Mouse (Mus musculus) heart, adult 2 months (tissue): Measurements from ENCODE around the gene Vps8.

ENCODE experiments used
- EP300 ChIP-seq: fragments of 200-500 bp; IDR thresholded peaks from 2 replicates; pipeline ENCODE4 v1.6.1; 2011; ENCODE audit warnings: low read depth, low read length, control low read depth; ENCODE audit not compliant: insufficient read depth
- POLR2A ChIP-seq: fragments of 200-500 bp; IDR thresholded peaks from 2 replicates; pipeline ENCODE4 v1.6.1; 2011; ENCODE audit warnings: mild to moderate bottlenecking, low read depth, low read length, control low read depth; ENCODE audit not compliant: insufficient read depth

- TF ChIP-seq POLR2A (no peak), EP300 (no peak)
Observed at GRCm38 (mm10) chr16:21636156-21636853, 213.4 kb downstream of the Vps8 start.
